Mouse (Mus musculus): ENCODE measurements at regions not wholly inside any gene's neighbourhood (a gene's known extent, or its start where the extent isn't known, plus 50 kb on each side); places are given as distances from the start of the nearest gene placed in this dataset.

GRCm38 (mm10) chr11:20470396-20470795 lies 72.7 kb upstream of the Sertad2 start:
- no peak for TF ChIP-seq CTCF (IDR thresholded peaks at IDR 0.05; ENCODE audit: insufficient read depth, low read depth, low read length)
- no peak for TF ChIP-seq POLR2A (IDR thresholded peaks at IDR 0.05; ENCODE audit: insufficient read depth, low read depth, low read length)
- Histone ChIP-seq H3K4me3 (ENCODE audit: insufficient read depth, low read depth, low read length) (no peak overlapping the region), H3K27ac (ENCODE audit: insufficient read depth, low read depth, low read length) (no peak overlapping the region), H3K4me1 (ENCODE audit: control insufficient read depth, insufficient read depth, low read length) (no peaks in the 10 kb centered on the region)
- 91% methylated on average over 6 of the region's 6 CpGs for WGBS

- Histone ChIP-seq H3K4me3 (ENCODE audit: insufficient read depth, low read depth, low read length) (no peak overlapping the region), H3K4me1 (ENCODE audit: control insufficient read depth, insufficient read depth, low read length) (peaks cover 3% of the 10 kb centered on the region), H3K27ac (ENCODE audit: insufficient read depth, low read depth, low read length) (no peak overlapping the region)
- TF ChIP-seq CTCF (IDR thresholded peaks at IDR 0.05; ENCODE audit: insufficient read depth, low read depth, low read length) (no peak), POLR2A (IDR thresholded peaks at IDR 0.05; ENCODE audit: insufficient read depth, low read depth, low read length) (no peak)
- 78% methylated on average over 1 of the region's 1 CpGs for WGBS
These were observed 70.7 kb upstream of the Sertad2 start for GRCm38 (mm10) chr11:20472336-20472735.

- Histone ChIP-seq H3K4me3 (ENCODE audit: insufficient read depth, low read depth, low read length) (no peak overlapping the region), H3K4me1 (ENCODE audit: control insufficient read depth, insufficient read depth, low read length) (peaks cover 9% of the 10 kb centered on the region), H3K27ac (ENCODE audit: insufficient read depth, low read depth, low read length) (no peak overlapping the region)
- WGBS: 69% methylated on average over 7 of the region's 7 CpGs
- TF ChIP-seq CTCF (IDR thresholded peaks at IDR 0.05; ENCODE audit: insufficient read depth, low read depth, low read length) (no peak), POLR2A (IDR thresholded peaks at IDR 0.05; ENCODE audit: insufficient read depth, low read depth, low read length) (no peak)
These were observed 67.4 kb upstream of the Sertad2 start for GRCm38 (mm10) chr11:20475629-20476028.

DNA sequence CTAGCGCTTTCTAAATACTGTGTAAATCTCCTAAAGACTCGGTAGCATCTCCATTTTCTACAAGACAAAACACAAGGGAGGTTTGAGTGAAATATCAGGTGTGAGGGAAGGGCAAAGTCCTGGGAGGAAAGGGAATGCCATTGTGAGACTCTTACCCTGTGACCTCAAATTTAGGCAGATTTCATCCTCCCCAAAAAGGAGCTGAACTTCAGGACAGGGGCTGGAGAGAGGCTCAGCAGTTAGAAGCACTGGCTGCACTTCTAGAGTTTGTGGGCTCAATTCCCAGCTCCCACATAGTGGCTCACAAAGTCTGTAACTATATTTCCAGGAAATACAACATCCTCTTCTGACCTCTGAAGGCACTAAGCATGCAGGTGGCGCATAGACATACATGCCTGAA lies 66.6 kb upstream of the Sertad2 start:
- H3K4me1 ChIP-seq (ENCODE audit: control insufficient read depth, insufficient read depth, low read length): peaks cover 9% of the 10 kb centered on the region
- 99% methylated on average over 3 of the region's 3 CpGs for WGBS
- H3K27ac ChIP-seq (ENCODE audit: insufficient read depth, low read depth, low read length): no peak overlapping the region
- no peak for TF ChIP-seq CTCF (IDR thresholded peaks at IDR 0.05; ENCODE audit: insufficient read depth, low read depth, low read length)
- no peak for TF ChIP-seq POLR2A (IDR thresholded peaks at IDR 0.05; ENCODE audit: insufficient read depth, low read depth, low read length)
- no peak overlapping the region for H3K4me3 ChIP-seq (ENCODE audit: insufficient read depth, low read depth, low read length)

- Histone ChIP-seq H3K27ac (ENCODE audit: insufficient read depth, low read depth, low read length) (peak overlapping the region; percentile 49; the same call in 1 of the 2 replicates), H3K4me3 (ENCODE audit: insufficient read depth, low read depth, low read length) (peak overlapping the region; percentile 10; the same call in 1 of the 2 replicates), H3K4me1 (ENCODE audit: control insufficient read depth, insufficient read depth, low read length) (peaks cover 9% of the 10 kb centered on the region)
- WGBS: 5% methylated on average over 19 of the region's 19 CpGs
- TF ChIP-seq CTCF (IDR thresholded peaks at IDR 0.05; ENCODE audit: insufficient read depth, low read depth, low read length): no peak
- no peak for TF ChIP-seq POLR2A (IDR thresholded peaks at IDR 0.05; ENCODE audit: insufficient read depth, low read depth, low read length)
These were observed 65.6 kb upstream of the Sertad2 start for GRCm38 (mm10) chr11:20477183-20478037.

DNA sequence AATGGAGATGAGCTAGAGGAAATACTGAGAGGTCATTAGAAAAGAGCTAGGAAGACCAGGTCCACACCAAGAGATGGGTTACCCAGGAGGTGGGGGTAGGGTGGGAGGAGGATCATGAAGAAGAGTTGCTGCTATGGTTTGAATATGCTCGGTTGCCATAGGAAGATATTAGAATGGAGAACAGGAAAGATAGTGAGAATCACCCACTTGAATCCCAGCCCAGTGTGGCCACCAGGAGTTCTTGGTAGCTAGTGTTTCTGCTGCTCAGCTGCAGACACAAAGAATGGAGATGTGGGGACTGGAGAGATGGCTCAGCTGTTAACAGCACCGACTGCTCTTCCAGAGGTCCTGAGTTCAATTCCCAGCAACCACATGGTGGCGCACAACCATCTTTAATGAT lies 62.4 kb upstream of the Sertad2 start:
- no peak for TF ChIP-seq POLR2A (IDR thresholded peaks at IDR 0.05; ENCODE audit: insufficient read depth, low read depth, low read length)
- TF ChIP-seq CTCF (IDR thresholded peaks at IDR 0.05; ENCODE audit: insufficient read depth, low read depth, low read length): no peak
- 92% methylated on average over 3 of the region's 3 CpGs for WGBS
- no peak overlapping the region for H3K27ac ChIP-seq (ENCODE audit: insufficient read depth, low read depth, low read length)
- H3K4me1 ChIP-seq (ENCODE audit: control insufficient read depth, insufficient read depth, low read length): peaks cover 9% of the 10 kb centered on the region
- H3K4me3 ChIP-seq (ENCODE audit: insufficient read depth, low read depth, low read length): no peak overlapping the region

DNA sequence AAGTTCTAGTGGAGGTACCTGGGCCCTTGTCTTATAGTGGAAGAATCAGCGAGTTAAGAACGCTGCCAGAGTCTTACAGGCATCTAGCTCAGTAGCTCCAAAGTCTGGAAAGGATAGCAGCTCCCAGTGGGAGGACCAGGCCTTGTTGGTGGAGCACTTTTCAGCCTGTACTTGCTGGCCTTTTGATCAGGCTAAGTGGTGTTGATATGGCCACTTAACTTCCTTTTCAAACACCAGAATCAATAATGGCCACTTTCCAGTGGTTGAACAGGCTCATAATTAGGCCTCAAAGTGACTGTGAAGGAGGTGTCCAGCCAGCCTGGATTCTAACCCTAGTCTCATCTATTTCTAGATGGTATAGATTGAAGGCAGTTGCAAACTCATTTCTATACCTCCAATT lies 57.7 kb upstream of the Sertad2 start:
- Histone ChIP-seq H3K4me3 (ENCODE audit: insufficient read depth, low read depth, low read length) (no peak overlapping the region), H3K4me1 (ENCODE audit: control insufficient read depth, insufficient read depth, low read length) (no peaks in the 10 kb centered on the region), H3K27ac (ENCODE audit: insufficient read depth, low read depth, low read length) (no peak overlapping the region)
- TF ChIP-seq CTCF (IDR thresholded peaks at IDR 0.05; ENCODE audit: insufficient read depth, low read depth, low read length) (no peak), POLR2A (IDR thresholded peaks at IDR 0.05; ENCODE audit: insufficient read depth, low read depth, low read length) (no peak)
- WGBS: 89% methylated on average over 2 of the region's 2 CpGs
